Mouse (Mus musculus) kidney, adult 2 months (tissue): ENCODE data around the gene Ift57. TPM values are rescaled to one million over a fixed set of nuclear protein-coding genes. Genes with fewer than 3 reads are reported as not detected.
A peak's percentile ranks its signal among the peaks of the same experiment; 100 is the strongest.

Experiments used
- DNase-seq: peaks from one replicate; pipeline ENCODE4 v3.0.0; 2021
- H3K27ac ChIP-seq: fragments of 200-500 bp; 2 replicates; pipeline ENCODE4 v1.5.1; 2012; ENCODE audit warnings: low read depth, low read length, control low read depth, inconsistent platforms; ENCODE audit not compliant: insufficient read depth
- H3K27me3 ChIP-seq: fragments of 200-500 bp; replicated peaks from 2 replicates; pipeline ENCODE4 v1.6.1; 2012; ENCODE audit warnings: mild to moderate bottlenecking, moderate library complexity, low read length, inconsistent platforms; ENCODE audit not compliant: control insufficient read depth, insufficient read depth
- H3K36me3 ChIP-seq: fragments of 200-500 bp; 2 replicates; pipeline ENCODE4 v1.6.1; 2012; ENCODE audit warnings: mild to moderate bottlenecking, moderate library complexity, low read length, inconsistent platforms; ENCODE audit not compliant: control insufficient read depth, insufficient read depth
- H3K4me1 ChIP-seq: fragments of 200-500 bp; 2 replicates; pipeline ENCODE4 v1.6.1; 2011; ENCODE audit warnings: low read length; ENCODE audit not compliant: control insufficient read depth, insufficient read depth
- H3K4me3 ChIP-seq: fragments of 200-500 bp; 2 replicates; pipeline ENCODE4 v1.5.1; 2011; ENCODE audit warnings: mild to moderate bottlenecking, low read depth, low read length, control low read depth; ENCODE audit not compliant: insufficient read depth
- CTCF ChIP-seq: fragments of 200-500 bp; conservative IDR thresholded peaks from 2 replicates; pipeline ENCODE4 v1.5.1; 2011; ENCODE audit warnings: low read depth, mild to moderate bottlenecking, control low read depth, low read length, moderate library complexity, mixed read lengths; ENCODE audit not compliant: insufficient read depth, insufficient read length
- POLR2A ChIP-seq: fragments of 200-500 bp; IDR thresholded peaks from one replicate; pipeline ENCODE4 v1.6.1; 2011; ENCODE audit warnings: low read depth, low read length, control low read depth
- WGBS: fragments of 180-500 bp; shearing (Covaris S2); methylation state at CpG from one replicate; pipeline ENCODE4 v1.1.7; 2018; 5-methylcytosine and 5-hydroxymethylcytosine counted together
- polyA plus RNA-seq: library from polyadenylated mRNA; depleted of rRNA; stranded (reverse); fragments of >200 nt; gene quantifications from 2 replicates; pipeline ENCODE4 v1.2.3, GENCODE M21; 2012

Gene Ift57
- polyA plus RNA-seq, 1 experiment: 11.7 TPM

DNA sequence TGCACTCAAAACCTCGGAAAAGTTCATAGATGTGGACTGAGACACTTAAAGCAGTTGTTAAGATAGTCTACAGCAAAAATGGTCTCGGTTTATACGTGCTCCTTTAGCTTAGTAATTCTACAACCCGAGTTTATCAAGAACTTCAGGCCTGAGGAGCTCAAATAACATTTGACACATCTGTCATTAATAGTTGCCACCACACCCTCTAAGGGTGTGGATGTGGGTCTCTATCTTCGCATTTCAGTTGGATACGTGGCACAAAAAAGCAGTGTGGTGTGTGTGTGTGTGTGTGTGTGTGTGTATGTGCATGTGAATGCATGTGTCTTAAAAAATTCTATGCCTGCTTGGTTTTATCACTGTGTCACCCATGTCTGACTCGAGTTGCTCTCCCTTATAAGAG is 77.9 kb downstream of the Ift57 start:
- no peak overlapping the region for H3K27ac ChIP-seq
- no peaks in the 10 kb centered on the region; the same call in 1 of the 2 replicates for H3K27me3 ChIP-seq
- no peaks in the 10 kb centered on the region for H3K4me1 ChIP-seq
- WGBS: 71% methylated on average over 7 of the region's 7 CpGs
- no peak for DNase-seq
- no peak overlapping the region for H3K4me3 ChIP-seq
- no peaks in the 10 kb centered on the region for H3K36me3 ChIP-seq
- no peak for TF ChIP-seq POLR2A
- TF ChIP-seq CTCF: no peak

- DNase-seq: no peak
- TF ChIP-seq POLR2A: no peak
- TF ChIP-seq CTCF: no peak
- H3K27me3 ChIP-seq: no peaks in the 10 kb centered on the region
- H3K4me3 ChIP-seq: no peak overlapping the region
- H3K4me1 ChIP-seq: no peaks in the 10 kb centered on the region
- no peak overlapping the region for H3K27ac ChIP-seq
- H3K36me3 ChIP-seq: no peaks in the 10 kb centered on the region
- 73% methylated on average over 5 of the region's 5 CpGs for WGBS
Observed at GRCm38 (mm10) chr16:49781556-49782156, 82.6 kb downstream of the Ift57 start.

DNA sequence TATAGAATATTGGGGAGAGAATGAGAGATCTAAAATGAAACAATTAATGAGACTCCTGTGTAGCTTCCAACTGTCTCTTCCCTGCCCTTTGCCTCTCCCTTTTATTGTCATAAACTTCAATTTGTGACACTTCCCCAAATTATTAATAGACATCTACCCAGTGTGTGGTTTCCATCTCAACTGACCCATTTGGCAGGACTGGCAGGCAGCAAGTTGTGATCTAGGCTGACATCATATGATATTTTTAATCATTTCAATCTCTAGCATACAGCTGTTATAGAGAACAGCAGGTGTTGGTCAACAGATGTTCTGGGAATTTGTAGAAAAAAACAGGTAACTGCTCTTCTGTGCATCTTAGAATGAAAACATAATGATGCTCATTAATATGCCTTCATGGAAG is 84.3 kb downstream of the Ift57 start:
- Histone ChIP-seq H3K4me3 (no peak overlapping the region), H3K4me1 (no peaks in the 10 kb centered on the region), H3K36me3 (no peaks in the 10 kb centered on the region), H3K27me3 (no peaks in the 10 kb centered on the region), H3K27ac (no peak overlapping the region)
- no peak for DNase-seq
- TF ChIP-seq CTCF (no peak), POLR2A (no peak)

DNA sequence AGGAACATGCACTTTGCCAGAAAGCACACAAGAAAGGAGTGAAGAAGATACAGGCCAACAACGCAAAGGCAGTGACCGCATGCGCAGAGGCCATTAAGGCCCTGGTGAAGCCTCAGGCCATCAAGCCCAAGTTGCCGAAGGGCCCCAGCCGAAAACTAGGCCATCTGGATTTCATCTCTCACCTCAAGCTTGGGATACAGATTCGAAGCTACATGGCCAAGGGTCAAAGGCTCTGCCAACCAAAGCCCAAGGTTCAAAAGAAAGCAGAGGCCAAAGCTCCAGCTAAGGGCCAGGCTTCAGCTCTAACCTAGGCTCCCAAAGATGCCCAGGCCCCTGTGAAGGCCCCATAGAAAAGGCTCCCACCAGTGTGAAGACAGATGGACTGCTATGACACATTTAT is 87.1 kb downstream of the Ift57 start:
- Histone ChIP-seq H3K4me3 (no peak overlapping the region), H3K27ac (no peak overlapping the region), H3K36me3 (no peaks in the 10 kb centered on the region), H3K27me3 (no peaks in the 10 kb centered on the region), H3K4me1 (no peaks in the 10 kb centered on the region)
- 91% methylated on average over 6 of the region's 6 CpGs for WGBS
- TF ChIP-seq POLR2A (no peak), CTCF (no peak)
- no peak for DNase-seq

DNA sequence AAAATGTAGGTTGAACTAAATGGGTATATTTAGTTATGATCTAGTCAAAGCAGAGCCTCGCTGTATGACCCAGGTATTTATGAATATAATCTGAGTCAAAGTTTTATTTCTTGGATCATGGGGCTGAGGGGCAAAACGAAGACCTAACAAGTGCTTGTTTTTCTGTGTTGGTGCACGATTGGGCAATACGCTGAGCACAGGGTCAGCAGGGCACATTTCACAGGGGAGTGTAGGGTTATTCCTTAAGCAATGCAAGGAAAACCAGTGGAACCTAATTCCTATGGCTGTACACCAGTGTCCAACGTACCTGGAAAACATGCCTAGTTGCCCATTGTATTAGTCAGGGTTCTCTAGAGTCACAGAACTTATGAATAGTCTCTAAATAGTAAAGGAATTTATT is 88.7 kb downstream of the Ift57 start:
- Histone ChIP-seq H3K36me3 (no peaks in the 10 kb centered on the region), H3K27ac (no peak overlapping the region), H3K27me3 (no peaks in the 10 kb centered on the region), H3K4me1 (no peaks in the 10 kb centered on the region), H3K4me3 (no peak overlapping the region)
- no peak for DNase-seq
- TF ChIP-seq POLR2A: no peak
- TF ChIP-seq CTCF: no peak
- WGBS: 93% methylated on average over 5 of the region's 5 CpGs

DNA sequence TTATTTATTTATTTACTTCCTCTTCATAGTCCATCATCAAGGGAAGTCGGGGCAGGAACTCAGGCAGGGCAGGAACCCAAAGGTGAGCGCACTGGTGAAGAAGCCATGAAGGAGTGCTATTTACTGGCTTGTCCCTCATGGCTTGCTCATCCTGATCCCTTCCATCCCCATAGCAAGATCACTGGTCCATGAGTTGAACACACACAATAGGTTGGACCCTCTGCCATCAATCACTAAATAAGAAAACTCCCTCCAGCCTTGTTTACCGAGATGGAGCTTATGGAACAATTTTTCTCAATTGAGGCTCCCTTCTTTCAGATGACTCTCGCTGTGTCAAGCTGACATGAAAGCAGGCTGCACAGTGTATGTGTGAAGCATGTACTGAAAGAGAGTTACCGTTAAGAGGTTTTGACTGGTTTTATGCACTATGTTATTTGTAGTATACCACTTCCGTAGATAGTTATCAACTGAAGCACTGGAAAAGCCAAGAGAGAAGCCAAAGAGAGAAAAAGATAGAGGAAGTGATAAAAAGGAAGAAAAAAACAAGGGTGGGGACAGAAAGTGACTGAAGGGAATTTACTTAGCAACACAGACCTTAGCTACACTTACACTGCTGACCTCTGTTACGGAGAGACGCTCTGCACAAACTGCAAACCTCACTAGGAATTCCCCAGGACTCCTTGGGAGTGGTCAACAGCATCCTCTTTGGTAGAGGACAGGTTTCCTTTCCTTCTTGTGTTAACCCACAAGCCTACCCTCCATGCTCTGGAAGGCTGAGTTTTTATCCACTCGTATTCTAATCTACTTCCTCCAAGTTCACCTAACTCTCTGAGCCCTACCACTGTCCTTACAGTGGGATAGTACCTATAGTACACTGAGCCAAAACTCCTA is 91.8 kb downstream of the Ift57 start:
- no peaks in the 10 kb centered on the region for H3K4me1 ChIP-seq
- no peak overlapping the region for H3K27ac ChIP-seq
- TF ChIP-seq POLR2A (no peak), CTCF (no peak)
- no peak for DNase-seq
- 81% methylated on average over 9 of the region's 9 CpGs for WGBS
- H3K36me3 ChIP-seq: no peaks in the 10 kb centered on the region
- no peaks in the 10 kb centered on the region for H3K27me3 ChIP-seq
- H3K4me3 ChIP-seq: no peak overlapping the region

DNA sequence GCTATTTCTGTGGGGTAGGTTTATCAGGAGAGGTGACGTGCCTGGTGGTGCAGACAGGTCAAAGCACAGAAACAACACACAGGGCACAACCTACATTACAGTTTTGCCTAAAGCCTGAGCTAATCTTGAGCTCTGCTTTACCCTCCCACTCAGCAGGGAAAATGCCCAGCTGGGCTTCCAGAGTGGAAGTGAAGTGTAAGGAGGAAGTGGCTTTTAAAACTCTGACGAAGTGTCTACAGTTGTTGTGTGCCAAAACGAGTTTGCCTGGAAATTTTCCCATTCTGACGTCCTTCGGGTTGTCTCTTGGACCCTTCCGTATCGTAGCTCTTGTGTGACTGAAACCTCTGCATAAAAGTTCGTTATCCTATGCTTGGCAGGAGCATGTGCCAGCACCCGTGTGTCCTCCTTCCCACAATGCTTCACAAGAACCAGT is 93.4 kb downstream of the Ift57 start:
- H3K4me1 ChIP-seq: no peaks in the 10 kb centered on the region
- DNase-seq: peak; percentile 56
- H3K27ac ChIP-seq: no peak overlapping the region
- WGBS: 53% methylated on average over 9 of the region's 9 CpGs
- no peaks in the 10 kb centered on the region for H3K36me3 ChIP-seq
- no peaks in the 10 kb centered on the region for H3K27me3 ChIP-seq
- TF ChIP-seq CTCF (no peak), POLR2A (no peak)
- no peak overlapping the region for H3K4me3 ChIP-seq
